Mouse (Mus musculus) lung, postnatal 0 days (tissue): Measurements from ENCODE around the gene Gm3238.

ENCODE experiments used
- CTCF ChIP-seq: IDR thresholded peaks from 2 replicates; pipeline ENCODE4 v1.5.1; 2016; ENCODE audit warnings: antibody characterized with exemption, mild to moderate bottlenecking
- EP300 ChIP-seq: IDR thresholded peaks from 2 replicates; pipeline ENCODE4 v1.6.1; 2016; ENCODE audit warnings: antibody characterized with exemption, mild to moderate bottlenecking, control low read depth

GRCm38 (mm10) chr10:77819203-77819602 lies 48.1 kb upstream of the Gm3238 start:
- TF ChIP-seq CTCF (no peak), EP300 (no peak)
